Mouse (Mus musculus) CD8-positive naive resting alpha-beta T cell, adult 57 days (primary cell): ENCODE results near the gene Svopl. TPM values are rescaled to one million over a fixed set of nuclear protein-coding genes. Genes with fewer than 3 reads are reported as not detected.

Experiments used
- total RNA-seq: library from RNA; stranded (reverse); gene quantifications from one replicate; pipeline ENCODE4 v1.2.4, GENCODE M21; 2023

The Svopl gene
- not detected for total RNA-seq

DNA sequence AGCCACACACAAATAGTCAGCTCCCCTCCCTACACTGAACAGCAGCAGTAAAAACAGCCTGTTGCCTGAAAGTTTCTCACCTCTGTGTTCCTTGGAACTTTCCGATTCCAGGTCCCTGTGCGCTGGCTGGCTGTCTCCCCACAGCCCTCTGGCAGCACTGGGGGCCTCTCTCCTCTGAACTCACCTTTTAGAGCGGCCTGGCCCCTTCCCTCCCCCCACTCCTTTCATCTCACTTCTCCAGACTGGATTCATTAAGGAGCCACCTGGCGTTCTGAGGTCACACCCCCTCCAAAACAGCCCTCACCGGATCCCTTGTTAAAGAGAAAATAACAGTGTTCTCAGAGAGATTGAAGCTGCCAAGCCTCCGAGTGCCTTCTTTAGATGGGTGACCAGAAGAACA, at the start of gene Svopl:
Gene Svopl, minus strand, starts transcription at position 159 of the 400 bp plus-strand sequence.

Other genes with a start within 250 kb of the Svopl start
- gene Trim24, start 176.2 kb downstream of the Svopl start, total RNA-seq = 45.4 TPM
- gene Tmem213, start 62.3 kb upstream of the Svopl start, total RNA-seq = not detected
- gene Atp6v0a4, start 77.6 kb upstream of the Svopl start, total RNA-seq = 0.52 TPM
- gene D630045J12Rik, start 207.0 kb upstream of the Svopl start, total RNA-seq = not detected